Comparison of ENCODE assay signal across 15 mouse cellular contexts in the genomic region with DNA sequence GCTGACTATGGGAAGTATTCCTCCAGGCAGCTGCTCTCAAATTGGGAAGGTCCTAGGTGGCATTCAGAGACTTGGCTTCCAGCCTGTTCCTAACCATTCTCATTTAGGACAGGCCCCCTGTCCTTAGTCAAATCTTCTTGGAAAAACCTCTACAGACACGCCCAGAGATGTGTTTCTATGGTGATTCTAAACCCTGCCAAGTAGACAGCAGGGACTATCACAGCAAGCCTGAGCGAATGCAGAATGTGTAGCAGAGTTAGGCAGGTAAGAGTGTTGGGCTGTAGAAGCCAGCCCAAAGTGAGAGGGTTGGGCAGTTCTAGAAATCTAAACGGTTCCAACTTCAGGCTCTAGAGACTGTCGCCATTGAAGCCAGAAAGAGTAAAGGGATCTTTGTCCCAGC.
DNase-seq lines count a peak whose midpoint lies in the region; ATAC-seq lines count a peak whose summit lies in the region.
"Had no signal": no experiment of that assay in that cellular context is flagged by ENCODE, and none has a peak within 500 bp of the region (broad histone marks: within the 10 kb centered on the region; RNA-seq: fewer than 3 reads in every experiment).

No protein-coding gene starts in this region.

- intact Hi-C loops in gastrocnemius, postnatal 36 days (cut with DNase I) = no loop called here

- no peak for DNase-seq in cerebellum, postnatal 4 days (ENCODE audit: low spot score in 2 of 2)
- DNase-seq in frontal cortex, adult 2 months (ENCODE audit: extremely low spot score in 1 of 2, low spot score in 1 of 2) = no peak
- peak; percentile 36 for DNase-seq in cerebellum, adult 8-10 months
- peak; percentile 38 to 73 for DNase-seq in cerebellum, postnatal 14 days
- DNase-seq in embryo, embryonic 11 days = no peak
- no peak for DNase-seq in gastrocnemius, postnatal 36 days
- DNase-seq: adrenal gland, postnatal 36 days; B cell, adult 2 months; gastrocnemius, postnatal 14 days; heart, postnatal 36 days; kidney, adult 2 months had no signal

- peak; percentile 59; the same call in 1 of the 2 replicates for ATAC-seq in cerebellum, adult (ENCODE audit: insufficient number of reproducible peaks, low FRiP score, low TSS enrichment)
- peak; percentile 45 for ATAC-seq in frontal cortex, adult (ENCODE audit: low TSS enrichment)
- ATAC-seq: CD4-positive, CD25-positive, alpha-beta regulatory T cell, adult 4 months; intestine, embryonic 16.5 days had no signal

Comparison
In these comparisons a context has a peak if more than half of its experiments do, and no peak if none do; other contexts are left out.
1. DNase-seq: peak in cerebellum, adult 8-10 months (single experiment) and cerebellum, postnatal 14 days (2 of 2); none in cerebellum, postnatal 4 days (0 of 2), frontal cortex, adult 2 months (0 of 2), embryo, embryonic 11 days (single experiment) and gastrocnemius, postnatal 36 days (0 of 2).